Mouse (Mus musculus) cortical plate, adult 2 months (tissue): Measurements from ENCODE around the gene Atp6ap1.
A peak's percentile ranks its signal among the peaks of the same experiment; 100 is the strongest.

Experiments used
- CTCF ChIP-seq: fragments of 200-500 bp; IDR thresholded peaks from 2 replicates; pipeline ENCODE4 v1.5.1; 2011; ENCODE audit warnings: mild to moderate bottlenecking, control low read depth, low read length; ENCODE audit not compliant: insufficient read depth; ENCODE audit errors: extremely low read depth
- POLR2A ChIP-seq: fragments of 200-500 bp; IDR thresholded peaks from 2 replicates; pipeline ENCODE4 v1.6.1; 2011; ENCODE audit warnings: mild to moderate bottlenecking, low read length, control low read depth; ENCODE audit not compliant: insufficient read depth; ENCODE audit errors: extremely low read depth

GRCm38 (mm10) chrX:74328725-74329161 is 31.8 kb downstream of the Atp6ap1 start, which contains the start of gene Plxna3:
- no peak for TF ChIP-seq CTCF
- TF ChIP-seq POLR2A: 0 out of 2 replicates have a peak, but pooled peaks have one; percentile 17
